8 mouse cellular contexts compared by ENCODE assay signal in the genomic region with DNA sequence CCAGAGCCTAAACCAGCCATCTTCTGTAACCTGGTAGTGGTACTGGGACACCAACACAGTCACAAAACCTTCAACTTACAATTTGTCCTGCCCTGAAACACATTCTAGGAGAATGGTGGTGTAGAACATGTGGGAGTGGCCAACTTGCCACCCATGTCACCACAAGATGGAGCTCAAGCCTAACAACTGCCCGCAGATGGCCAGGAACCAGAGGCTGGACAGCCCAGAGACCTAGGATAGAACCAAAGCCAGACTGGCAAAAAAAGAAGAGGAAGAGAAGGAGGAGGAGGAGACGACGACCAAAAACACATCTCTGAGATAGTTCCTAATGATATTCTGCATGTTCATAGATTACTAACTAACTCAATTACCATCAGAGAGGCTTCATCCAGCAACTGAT. TPM values are rescaled to one million over a fixed set of nuclear protein-coding genes. Genes with fewer than 3 reads are reported as not detected.
DNase-seq lines count a peak whose midpoint lies in the region.

No protein-coding gene starts in this region.

- intact Hi-C loops in gastrocnemius, postnatal 14 days (cut with DNase I; ENCODE audit: low total_unique reads): loop anchor here (5.0 kb wide), 1 partner anchor 647 kb away; no protein-coding TSS in a partner anchor

- peak; percentile 82 for DNase-seq in 416B (ENCODE audit: low read depth)
- peak; percentile 88 for DNase-seq in MN1 (ENCODE audit: low spot score)
- DNase-seq in cerebellum, adult 9-11 months: peak; percentile 86
- peak; percentile 71 for DNase-seq in gastrocnemius, postnatal 14 days
- DNase-seq in layer of hippocampus, adult 8-10 months (ENCODE audit: low spot score in 2 of 2): peak; percentile 60 to 80
- DNase-seq in lung, postnatal 36 days: peak; percentile 92
- peak; percentile 57 to 63 for DNase-seq in right cerebral cortex, postnatal 36 days (ENCODE audit: low spot score in 2 of 2)
- DNase-seq in urinary bladder, postnatal 4 days (ENCODE audit: low spot score in 2 of 2): peak; percentile 48 to 69

RNA-seq across cellular contexts. Expression of a gene that starts 24.4 kb away (rescaled TPM):
- 10 to 100 TPM; 40.8 to 48.6 TPM for total RNA-seq in gastrocnemius, postnatal 14 days (2021)
- total RNA-seq in layer of hippocampus, adult 8-10 months (2022): 100 to 1,000 TPM in 1 of 4 experiments, 10 to 100 TPM in 3; 89.9 to 100 (median 92.7) TPM

RNA-seq across cellular contexts. Expression of a gene that starts 42.1 kb away (rescaled TPM):
- 10 to 100 TPM; 34.9 to 39.9 TPM for total RNA-seq in gastrocnemius, postnatal 14 days (2021)
- total RNA-seq in layer of hippocampus, adult 8-10 months (2022): 100 to 1,000 TPM; 105 to 119 (median 113) TPM

Comparison
In these comparisons a context has a peak if more than half of its experiments do, and no peak if none do; other contexts are left out.
1. Peak in every context shown above with its lines: DNase-seq.